Mouse (Mus musculus): ENCODE measurements around the gene Rasa3. TPM values are rescaled to one million over a fixed set of nuclear protein-coding genes. Genes with fewer than 3 reads are reported as not detected.
A peak's percentile ranks its signal among the peaks of the same experiment; 100 is the strongest.

The Rasa3 gene
- polyA plus RNA-seq, 1 experiment from 2014 or later = 28.1 TPM

DNA sequence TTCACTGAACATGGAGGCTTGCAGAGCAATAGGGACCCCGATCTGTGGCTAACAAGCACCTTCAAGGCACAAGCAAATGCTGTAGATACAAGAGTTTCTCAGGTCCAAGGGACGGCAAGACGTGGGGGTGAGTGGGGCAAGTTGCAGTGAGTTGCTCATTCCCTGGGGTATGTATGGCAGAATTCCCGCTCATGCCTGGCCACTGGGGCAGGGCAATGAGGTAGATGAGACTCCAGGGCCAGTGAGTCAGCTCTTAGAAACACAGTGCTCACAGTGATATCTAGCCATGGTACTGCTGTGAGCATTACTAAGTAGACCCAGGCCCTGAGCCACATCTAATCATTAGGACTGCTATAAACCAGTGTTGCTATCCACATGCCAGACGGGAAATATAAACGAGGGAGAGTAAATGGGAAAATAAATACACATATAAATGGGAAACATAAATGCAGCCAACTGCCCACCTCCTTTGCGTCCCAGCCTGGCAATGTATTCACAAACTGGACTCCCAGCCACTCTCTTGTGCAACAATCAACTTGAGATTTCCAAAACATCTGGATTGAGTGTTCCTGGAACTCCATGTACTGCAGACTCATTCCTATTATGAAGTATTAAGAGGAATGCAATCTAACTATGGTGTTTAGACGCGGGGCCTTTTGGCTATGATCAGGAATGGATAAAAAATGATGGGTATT is 57.0 kb downstream of the Rasa3 start:
- POLR2A ChIA-PET = no interaction called here
- no peak for TF ChIP-seq CTCF (IDR thresholded peaks at IDR 0.05)
- DNase-seq (ENCODE audit: low read depth, low spot score) = no peak
- in situ Hi-C loops (cut with MboI; ENCODE audit: low pct_unique_long_range_greater_than_20kb) = no loop called here
- peak; percentile 36 for ATAC-seq
- no peaks in the 10 kb centered on the region for H3K27me3 ChIP-seq
- CTCF ChIA-PET = no interaction called here

GRCm38 (mm10) chr8:13616831-13617505 is 60.4 kb downstream of the Rasa3 start:
- DNase-seq (ENCODE audit: low read depth, low spot score) (no peak), ATAC-seq (no peak)
- in situ Hi-C loops (cut with MboI; ENCODE audit: low pct_unique_long_range_greater_than_20kb) = no loop called here
- ChIA-PET CTCF (no interaction called here), POLR2A (no interaction called here)
- TF ChIP-seq CTCF (IDR thresholded peaks at IDR 0.05) = no peak
- no peaks in the 10 kb centered on the region for H3K27me3 ChIP-seq

DNA sequence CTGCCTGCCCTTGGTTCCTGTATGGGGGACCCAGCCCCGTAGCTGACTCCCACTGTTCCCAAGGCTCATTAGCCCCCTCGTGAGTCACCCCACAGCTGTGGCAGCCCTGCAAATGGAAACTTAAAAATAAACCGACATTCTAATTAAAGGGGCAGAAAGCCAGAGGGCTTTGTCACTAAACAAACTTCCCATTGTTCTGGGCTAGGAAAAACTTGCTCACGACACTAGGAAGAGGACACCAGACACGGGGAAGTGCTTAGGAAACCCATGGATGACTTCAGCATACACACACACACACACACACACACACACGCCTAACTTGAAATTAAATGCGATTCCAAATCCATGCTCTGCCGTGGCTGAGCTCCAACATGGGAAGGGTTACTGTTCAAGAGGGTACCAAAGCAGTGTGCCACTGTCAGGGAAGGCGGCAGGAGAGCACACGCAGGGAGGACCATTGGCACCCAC is 62.4 kb downstream of the Rasa3 start:
- TF ChIP-seq CTCF (IDR thresholded peaks at IDR 0.05) = no peak
- no peaks in the 10 kb centered on the region for H3K27me3 ChIP-seq
- peak; percentile 79 for DNase-seq (ENCODE audit: low read depth, low spot score)
- ChIA-PET CTCF (interaction anchor here (1.2 to 1.7 kb wide), 2 partner anchors 28 to 54 kb away, joined by 5 read pairs; no protein-coding TSS in a partner anchor), POLR2A (interaction anchor here (0.6 to 1.0 kb wide), 2 partner anchors 29 to 31 kb away, joined by 3 read pairs; no protein-coding TSS in a partner anchor)
- in situ Hi-C loops (cut with MboI; ENCODE audit: low pct_unique_long_range_greater_than_20kb) = no loop called here
- peak; percentile 33 for ATAC-seq

DNA sequence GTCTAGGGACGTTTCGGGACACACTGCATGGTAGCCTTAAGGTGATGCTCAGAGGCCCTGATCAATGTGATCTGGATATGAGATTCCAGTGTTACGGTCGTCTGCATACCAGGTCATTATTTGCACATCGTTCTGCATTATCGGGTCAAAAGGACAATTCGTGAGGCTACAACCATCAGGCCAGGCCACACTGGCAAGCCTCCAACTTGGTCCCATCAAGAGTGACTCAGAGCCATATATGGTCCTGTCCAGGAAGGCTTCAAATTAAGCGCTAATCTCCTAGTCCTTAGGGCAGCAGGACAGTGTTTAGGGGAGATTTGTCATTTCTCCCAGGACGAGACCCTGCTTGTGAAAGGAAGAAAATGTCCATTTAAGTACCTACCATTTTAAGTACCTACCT is 63.3 kb downstream of the Rasa3 start:
- in situ Hi-C loops (cut with MboI; ENCODE audit: low pct_unique_long_range_greater_than_20kb) = no loop called here
- ChIA-PET POLR2A (no interaction called here), CTCF (no interaction called here)
- DNase-seq (ENCODE audit: low read depth, low spot score) = no peak
- no peaks in the 10 kb centered on the region for H3K27me3 ChIP-seq
- TF ChIP-seq CTCF (IDR thresholded peaks at IDR 0.05) = no peak
- no peak for ATAC-seq

DNA sequence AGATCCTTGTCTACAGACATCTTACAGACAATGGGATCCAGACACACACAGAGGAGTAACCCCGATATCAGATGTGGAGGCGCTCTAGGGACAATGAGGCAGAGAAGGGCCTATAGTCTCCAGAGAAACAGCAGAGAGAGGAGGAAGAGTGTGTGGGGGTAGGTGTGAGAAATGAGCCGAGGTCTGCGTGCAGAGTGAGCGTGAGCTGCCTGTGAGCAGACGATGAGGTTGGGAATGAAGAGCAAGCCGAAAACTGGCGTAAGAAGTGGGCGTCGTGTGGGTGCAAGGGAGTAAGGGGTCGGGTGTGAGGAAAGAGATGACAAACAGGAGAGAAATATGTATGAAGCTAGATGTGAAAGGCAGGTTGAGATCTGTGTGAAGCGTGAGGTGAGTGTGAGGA is 65.7 kb downstream of the Rasa3 start:
- no peak for DNase-seq (ENCODE audit: low read depth, low spot score)
- CTCF ChIA-PET = no interaction called here
- in situ Hi-C loops (cut with MboI; ENCODE audit: low pct_unique_long_range_greater_than_20kb) = no loop called here
- POLR2A ChIA-PET = no interaction called here
- no peaks in the 10 kb centered on the region for H3K27me3 ChIP-seq
- no peak for ATAC-seq
- TF ChIP-seq CTCF (IDR thresholded peaks at IDR 0.05) = no peak

- ATAC-seq = no peak
- CTCF ChIA-PET = no interaction called here
- DNase-seq (ENCODE audit: low read depth, low spot score) = no peak
- in situ Hi-C loops (cut with MboI; ENCODE audit: low pct_unique_long_range_greater_than_20kb) = no loop called here
- no peaks in the 10 kb centered on the region for H3K27me3 ChIP-seq
- no peak for TF ChIP-seq CTCF (IDR thresholded peaks at IDR 0.05)
- POLR2A ChIA-PET = no interaction called here
These were observed 67.4 kb downstream of the Rasa3 start for GRCm38 (mm10) chr8:13609971-13610370.

DNA sequence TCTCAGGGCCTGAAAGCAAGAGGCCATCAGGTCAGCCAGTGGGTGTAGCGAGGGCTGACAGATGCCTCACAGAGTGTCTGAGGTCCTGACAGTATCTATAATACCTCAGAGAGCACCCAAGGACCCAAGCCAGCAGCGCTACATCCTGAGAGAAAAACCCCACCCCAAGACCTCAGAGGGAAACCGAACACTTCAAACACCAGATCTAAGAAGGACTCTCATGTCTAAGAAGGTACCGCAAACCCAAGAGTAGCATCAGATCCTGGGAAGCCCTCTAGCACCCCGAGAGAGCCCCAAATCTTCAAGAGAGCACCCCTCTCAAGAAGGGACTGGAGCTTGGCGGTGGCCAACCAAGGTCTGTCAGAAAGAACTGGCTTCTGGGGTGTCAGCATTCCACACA is 68.5 kb downstream of the Rasa3 start:
- no peaks in the 10 kb centered on the region for H3K27me3 ChIP-seq
- in situ Hi-C loops (cut with MboI; ENCODE audit: low pct_unique_long_range_greater_than_20kb) = no loop called here
- TF ChIP-seq CTCF (IDR thresholded peaks at IDR 0.05) = no peak
- ChIA-PET CTCF (no interaction called here), POLR2A (no interaction called here)
- no peak for DNase-seq (ENCODE audit: low read depth, low spot score)
- ATAC-seq = no peak

GRCm38 (mm10) chr8:13605920-13606480 is 71.4 kb downstream of the Rasa3 start:
- CTCF ChIA-PET = interaction anchor here (1.1 to 1.2 kb wide), 2 partner anchors 15 to 69 kb away, joined by 3 read pairs; no protein-coding TSS in a partner anchor
- in situ Hi-C loops (cut with MboI; ENCODE audit: low pct_unique_long_range_greater_than_20kb) = no loop called here
- no peak for ATAC-seq
- DNase-seq (ENCODE audit: low read depth, low spot score) = no peak
- TF ChIP-seq CTCF (IDR thresholded peaks at IDR 0.05) = no peak
- POLR2A ChIA-PET = no interaction called here
- no peaks in the 10 kb centered on the region for H3K27me3 ChIP-seq

DNA sequence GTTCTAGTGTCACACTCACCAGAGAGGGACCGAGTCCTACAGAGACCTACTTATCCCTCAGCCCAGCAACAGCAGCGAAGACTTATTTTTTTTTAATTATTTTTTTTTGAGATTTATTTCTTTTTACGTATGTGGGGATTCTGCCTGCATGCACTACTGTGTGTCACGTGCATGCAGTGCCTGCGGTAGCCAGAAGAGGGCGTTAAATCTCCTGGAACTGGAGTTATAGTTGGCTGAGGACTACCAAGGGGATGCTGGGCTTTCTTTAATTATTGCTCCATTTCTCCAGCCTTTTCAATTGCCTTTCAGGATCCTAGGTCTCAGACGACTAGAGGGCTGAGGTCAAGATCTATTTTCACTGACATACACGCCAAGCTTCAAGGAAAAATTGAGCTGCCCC is 74.8 kb downstream of the Rasa3 start:
- ChIA-PET POLR2A (interaction anchor here (1.0 kb wide), 1 partner anchor 71 kb away, joined by 3 read pairs; no protein-coding TSS in a partner anchor), CTCF (no interaction called here)
- ATAC-seq (no peak), DNase-seq (ENCODE audit: low read depth, low spot score) (no peak)
- no peaks in the 10 kb centered on the region for H3K27me3 ChIP-seq
- TF ChIP-seq CTCF (IDR thresholded peaks at IDR 0.05) = no peak
- in situ Hi-C loops (cut with MboI; ENCODE audit: low pct_unique_long_range_greater_than_20kb) = loop anchor here (5.0 kb wide), 2 partner anchors 40 to 75 kb away; partner anchors contain the start of genes 1700029H14Rik and Rasa3

DNA sequence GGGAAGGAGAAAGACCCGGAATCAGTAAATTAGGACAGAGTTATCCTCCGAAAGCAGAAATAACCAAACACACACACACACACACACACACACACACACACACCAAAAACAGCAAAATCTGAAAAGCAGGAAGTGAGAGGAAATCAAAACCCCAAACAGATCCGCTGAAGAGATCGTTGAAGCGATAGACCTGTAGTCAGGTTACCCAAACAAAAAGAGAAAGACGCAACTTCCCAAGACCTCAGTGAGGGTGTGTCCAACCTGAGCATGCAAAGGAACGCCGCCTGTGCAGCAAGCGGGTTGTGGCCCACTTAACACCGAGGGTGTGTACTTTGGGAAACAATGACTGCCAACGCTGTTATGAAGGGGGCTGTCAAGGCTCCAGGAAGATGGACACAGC is 76.2 kb downstream of the Rasa3 start:
- ChIA-PET POLR2A (no interaction called here), CTCF (no interaction called here)
- no peak for ATAC-seq
- H3K27me3 ChIP-seq = no peaks in the 10 kb centered on the region
- no peak for DNase-seq (ENCODE audit: low read depth, low spot score)
- TF ChIP-seq CTCF (IDR thresholded peaks at IDR 0.05) = no peak
- in situ Hi-C loops (cut with MboI; ENCODE audit: low pct_unique_long_range_greater_than_20kb) = loop anchor here (5.0 kb wide), 2 partner anchors 39 to 76 kb away; partner anchors contain the start of genes 1700029H14Rik and Rasa3

DNA sequence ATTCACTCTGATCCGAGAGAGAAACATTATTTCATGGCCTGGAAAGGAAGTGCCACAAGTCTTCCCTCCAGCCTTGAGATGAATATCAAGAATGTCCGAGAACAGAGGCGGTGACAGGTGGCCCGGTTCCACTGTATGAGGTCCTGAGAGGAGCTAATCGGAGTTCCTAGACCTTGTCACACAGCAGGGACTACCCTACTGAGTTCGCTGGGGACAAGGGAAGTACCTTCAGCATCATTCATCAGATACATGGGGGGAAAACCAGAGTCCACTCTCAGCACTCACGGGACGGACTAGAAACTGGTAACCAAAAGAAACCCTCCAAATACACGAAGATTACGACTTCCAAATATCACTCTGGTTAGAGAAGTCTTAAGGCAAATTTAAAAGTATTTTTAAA is 76.7 kb downstream of the Rasa3 start:
- ChIA-PET POLR2A (no interaction called here), CTCF (no interaction called here)
- no peak for DNase-seq (ENCODE audit: low read depth, low spot score)
- TF ChIP-seq CTCF (IDR thresholded peaks at IDR 0.05) = no peak
- ATAC-seq = no peak
- in situ Hi-C loops (cut with MboI; ENCODE audit: low pct_unique_long_range_greater_than_20kb) = loop anchor here (5.0 kb wide), 2 partner anchors 38 to 77 kb away; partner anchors contain the start of genes 1700029H14Rik and Rasa3
- H3K27me3 ChIP-seq = no peaks in the 10 kb centered on the region
